17 mouse cellular contexts compared by ENCODE assay signal in the genomic region with DNA sequence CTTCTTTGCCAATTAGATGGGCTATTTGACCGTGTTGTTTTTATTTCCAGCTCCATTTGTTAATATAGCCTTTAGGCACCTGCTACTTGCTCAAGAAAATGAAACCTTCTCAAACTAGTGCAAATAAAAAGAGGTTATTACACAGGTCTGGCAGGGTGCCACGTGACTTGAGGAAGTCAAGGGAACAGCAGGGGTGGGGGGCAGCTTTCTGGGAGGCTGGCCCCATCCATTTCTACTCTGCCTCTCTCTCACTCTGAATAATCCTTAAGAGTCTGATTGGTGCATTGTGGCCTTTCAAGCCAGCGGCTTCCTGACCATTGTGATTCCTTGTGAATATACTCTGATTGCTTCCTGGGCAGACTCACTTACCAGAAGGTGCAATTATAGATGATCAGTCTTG.
DNase-seq lines count a peak whose midpoint lies in the region; ATAC-seq and TF ChIP-seq lines count a peak whose summit lies in the region.
"Had no signal": no experiment of that assay in that cellular context is flagged by ENCODE, and none has a peak within 500 bp of the region (broad histone marks: within the 10 kb centered on the region; RNA-seq: fewer than 3 reads in every experiment).

No protein-coding gene starts in this region.

- TF ChIP-seq CTCF in forebrain, postnatal 0 days (IDR thresholded peaks at IDR 0.05; ENCODE audit: low read depth): no peak

- DNase-seq in forebrain, embryonic 14.5 days (ENCODE audit: low spot score): peak; percentile 58
- no peak for DNase-seq in forebrain, postnatal 0 days
- peak; percentile 28 for DNase-seq in left cerebral cortex, postnatal 4 days
- no peak for DNase-seq in left cerebral cortex, adult 8-10 months (ENCODE audit: low spot score in 2 of 2)
- peak; percentile 53 for DNase-seq in testis, postnatal 10 days (ENCODE audit: low spot score)
- DNase-seq in testis, postnatal 14 days (ENCODE audit: low spot score): no peak
- peak; percentile 64 for DNase-seq in midbrain, embryonic 14.5 days
- no peak for DNase-seq in heart, postnatal 36 days
- DNase-seq: adrenal gland, adult 2 months; cerebellum, adult 8-10 months; kidney, adult 9 months; liver, postnatal 0 days had no signal

- intact Hi-C loops in left cerebral cortex, postnatal 4 days (cut with DNase I): no loop called here
- intact Hi-C loops in heart, postnatal 36 days (cut with DNase I): no loop called here

- no peak overlapping the region for H3K4me2 ChIP-seq in forebrain, embryonic 14.5 days (ENCODE audit: low read length)
- H3K4me2 ChIP-seq in forebrain, postnatal 0 days (ENCODE audit: low read depth): no peak overlapping the region
- H3K4me2 ChIP-seq in midbrain, embryonic 14.5 days (ENCODE audit: low read length): no peak overlapping the region
- H3K4me2 ChIP-seq: heart, embryonic 13.5 days; limb, embryonic 15.5 days; neural tube, embryonic 12.5 days had no signal

- 0 out of 2 replicates have a peak overlapping the region, but pooled peaks have one; percentile 3 for H3K27ac ChIP-seq in forebrain, embryonic 14.5 days (ENCODE audit: low read depth, low read length)
- H3K27ac ChIP-seq in forebrain, postnatal 0 days (ENCODE audit: low read depth, low read length): no peak overlapping the region
- 0 out of 2 replicates have a peak overlapping the region, but pooled peaks have one; percentile 20 for H3K27ac ChIP-seq in midbrain, embryonic 14.5 days (replicated peaks; ENCODE audit: low read depth, low read length)
- H3K27ac ChIP-seq: heart, embryonic 13.5 days; hindbrain, embryonic 10.5 days; layer of hippocampus, adult 2 months; limb, embryonic 15.5 days; neural tube, embryonic 12.5 days had no signal

- no peak overlapping the region for H3K4me3 ChIP-seq in forebrain, embryonic 14.5 days (ENCODE audit: low read depth, low read length)
- no peak overlapping the region for H3K4me3 ChIP-seq in forebrain, postnatal 0 days (ENCODE audit: low read depth, low read length)
- H3K4me3 ChIP-seq in midbrain, embryonic 14.5 days (replicated peaks; ENCODE audit: low read depth, low read length): no peak overlapping the region
- H3K4me3 ChIP-seq: heart, embryonic 13.5 days; hindbrain, embryonic 10.5 days; layer of hippocampus, adult 2 months; limb, embryonic 15.5 days; neural tube, embryonic 12.5 days had no signal

- no peak overlapping the region for H3K9ac ChIP-seq in forebrain, embryonic 14.5 days (ENCODE audit: low read length)
- H3K9ac ChIP-seq in forebrain, postnatal 0 days: no peak overlapping the region
- H3K9ac ChIP-seq in midbrain, embryonic 14.5 days (replicated peaks; ENCODE audit: low read length): no peak overlapping the region
- H3K9ac ChIP-seq: heart, embryonic 13.5 days; limb, embryonic 15.5 days; liver, postnatal 0 days; neural tube, embryonic 12.5 days had no signal

- no peaks in the 10 kb centered on the region for H3K27me3 ChIP-seq in forebrain, embryonic 14.5 days (replicated peaks; ENCODE audit: control insufficient read depth, insufficient read depth, low read length)
- no peaks in the 10 kb centered on the region for H3K27me3 ChIP-seq in forebrain, postnatal 0 days (ENCODE audit: insufficient read depth, low read length)
- no peaks in the 10 kb centered on the region for H3K27me3 ChIP-seq in midbrain, embryonic 14.5 days (ENCODE audit: control insufficient read depth, insufficient read depth, low read length)
- H3K27me3 ChIP-seq: heart, embryonic 13.5 days; limb, embryonic 15.5 days; neural tube, embryonic 12.5 days had no signal

- no peaks in the 10 kb centered on the region for H3K36me3 ChIP-seq in forebrain, embryonic 14.5 days (ENCODE audit: control insufficient read depth, insufficient read depth, low read length)
- H3K36me3 ChIP-seq in forebrain, postnatal 0 days (ENCODE audit: insufficient read depth): no peaks in the 10 kb centered on the region
- no peaks in the 10 kb centered on the region for H3K36me3 ChIP-seq in midbrain, embryonic 14.5 days (ENCODE audit: control insufficient read depth, insufficient read depth, low read length)
- H3K36me3 ChIP-seq: heart, embryonic 13.5 days; hindbrain, embryonic 10.5 days; neural tube, embryonic 12.5 days had no signal

- peaks cover 17% of the 10 kb centered on the region; the same call in 1 of the 2 replicates for H3K4me1 ChIP-seq in forebrain, embryonic 14.5 days (ENCODE audit: control insufficient read depth, insufficient read depth, low read length)
- no peaks in the 10 kb centered on the region; the same call in 1 of the 2 replicates for H3K4me1 ChIP-seq in forebrain, postnatal 0 days (ENCODE audit: insufficient read depth)
- H3K4me1 ChIP-seq in midbrain, embryonic 14.5 days (ENCODE audit: control insufficient read depth, insufficient read depth, low read length): peaks cover 52% of the 10 kb centered on the region

- no peaks in the 10 kb centered on the region for H3K9me3 ChIP-seq in forebrain, embryonic 14.5 days (replicated peaks; ENCODE audit: control insufficient read depth, low read length)
- H3K9me3 ChIP-seq in forebrain, postnatal 0 days (ENCODE audit: low read length): no peaks in the 10 kb centered on the region
- no peaks in the 10 kb centered on the region for H3K9me3 ChIP-seq in midbrain, embryonic 14.5 days (ENCODE audit: control insufficient read depth, low read length)
- H3K9me3 ChIP-seq: heart, embryonic 13.5 days; hindbrain, embryonic 10.5 days; limb, embryonic 15.5 days; neural tube, embryonic 12.5 days had no signal

- peak; percentile 38; the same call in 1 of the 2 replicates for ATAC-seq in forebrain, embryonic 14.5 days
- no peak for ATAC-seq in forebrain, postnatal 0 days
- no peak for ATAC-seq in midbrain, embryonic 14.5 days (ENCODE audit: low FRiP score, low TSS enrichment)
- ATAC-seq: liver, postnatal 0 days had no signal

- 4% methylated on average over 3 of the region's 3 CpGs for WGBS in forebrain, embryonic 14.5 days
- WGBS in forebrain, postnatal 0 days: 10% methylated on average over 3 of the region's 3 CpGs
- 13% methylated on average over 3 of the region's 3 CpGs for WGBS in midbrain, embryonic 14.5 days

Comparison
In these comparisons a context has a peak if more than half of its experiments do, and no peak if none do; other contexts are left out.
1. DNase-seq: peak in forebrain, embryonic 14.5 days (single experiment), left cerebral cortex, postnatal 4 days (single experiment), testis, postnatal 10 days (single experiment) and midbrain, embryonic 14.5 days (single experiment); none in forebrain, postnatal 0 days (single experiment), left cerebral cortex, adult 8-10 months (0 of 2), testis, postnatal 14 days (single experiment) and heart, postnatal 36 days (0 of 2).